Mouse (Mus musculus): ENCODE data around the gene Slc29a1.

- TF ChIP-seq CTCF (IDR thresholded peaks at IDR 0.05) (no peak), POLR2A (IDR thresholded peaks at IDR 0.05; ENCODE audit: insufficient read depth, low read depth, low read length) (no peak)
These were observed 49.2 kb downstream of the Slc29a1 start for GRCm38 (mm10) chr17:45550253-45550652.
